Mouse (Mus musculus) CH12.LX (cell line): ENCODE measurements at regions not wholly inside any gene's neighbourhood (a gene's known extent, or its start where the extent isn't known, plus 50 kb on each side); places are given as distances from the start of the nearest gene placed in this dataset.

Experiments used
- DNase-seq: peaks from one replicate; pipeline ENCODE4 v3.0.0-alpha.2; 2013; ENCODE audit errors: extremely low read depth
- H3K27ac ChIP-seq: 2 replicates; pipeline ENCODE4 v1.5.1; 2012; ENCODE audit warnings: low read depth, mild to moderate bottlenecking, control low read depth, moderate library complexity; ENCODE audit not compliant: insufficient read depth
- H3K27me3 ChIP-seq: replicated peaks from 2 replicates; pipeline ENCODE3; 2012; ENCODE audit warnings: inconsistent platforms
- H3K36me3 ChIP-seq, 2 experiments: replicated peaks in 1 of 2; 2 replicates each; pipeline versions ENCODE3 to v1.6.1; 2012; ENCODE audit warnings: inconsistent platforms in 1 of 2, low read length in 1 of 2, mild to moderate bottlenecking in 1 of 2, mixed read lengths in 1 of 2, moderate library complexity in 1 of 2; ENCODE audit not compliant: control insufficient read depth in 1 of 2, insufficient read depth in 1 of 2
- H3K4me1 ChIP-seq, 2 experiments: 2 replicates each; pipeline ENCODE4 v1.6.1; 2012; ENCODE audit warnings: inconsistent platforms in 1 of 2, moderate library complexity in 1 of 2; ENCODE audit not compliant: insufficient read depth in 2 of 2, control insufficient read depth in 1 of 2
- H3K4me2 ChIP-seq: 2 replicates; pipeline ENCODE4 v1.6.1; 2012; ENCODE audit warnings: low read depth, mild to moderate bottlenecking, control low read depth; ENCODE audit not compliant: poor library complexity, insufficient read depth, severe bottlenecking
- H3K4me3 ChIP-seq, 3 experiments: fragments of 150-350 bp in 1 of 3; sonication (generic) in 1 of 3; replicated peaks in 1 of 3; 2 replicates each; pipeline versions ENCODE3 to v1.5.1; 2011 to 2012; ENCODE audit warnings: low read depth in 2 of 3, low read length in 2 of 3, mild to moderate bottlenecking in 2 of 3, moderate library complexity in 2 of 3, control low read depth in 1 of 3, improper control_type of control experiment in 1 of 3, inconsistent platforms in 1 of 3, mixed read lengths in 1 of 3; ENCODE audit not compliant: poor library complexity in 1 of 3
- H3K79me2 ChIP-seq: replicated peaks from 2 replicates; pipeline ENCODE4 v1.6.1; 2012; ENCODE audit warnings: mild to moderate bottlenecking, moderate library complexity; ENCODE audit not compliant: control insufficient read depth, poor library complexity, insufficient read depth, severe bottlenecking; ENCODE audit errors: extremely low read depth
- H3K9ac ChIP-seq: 2 replicates; pipeline ENCODE4 v1.6.1; 2012; ENCODE audit warnings: low read depth, mild to moderate bottlenecking, control low read depth, moderate library complexity; ENCODE audit not compliant: insufficient read depth
- H3K9me3 ChIP-seq: replicated peaks from 2 replicates; pipeline ENCODE3; 2012; ENCODE audit warnings: low read length, inconsistent platforms, mixed read lengths
- BHLHE40 ChIP-seq: IDR thresholded peaks from 2 replicates; pipeline ENCODE4 v1.6.1; 2011; ENCODE audit warnings: mild to moderate bottlenecking, low read depth, low read length, improper control_type of control experiment
- CHD1 ChIP-seq: IDR thresholded peaks from 2 replicates; pipeline ENCODE4 v1.6.1; 2012; ENCODE audit warnings: low read depth, low read length, improper control_type of control experiment, inconsistent platforms
- CHD2 ChIP-seq: IDR thresholded peaks from 2 replicates; pipeline ENCODE4 v1.6.1; 2011; ENCODE audit warnings: low read length, improper control_type of control experiment
- ETS1 ChIP-seq: conservative IDR thresholded peaks from 2 replicates; pipeline ENCODE4 v1.6.1; 2012; ENCODE audit warnings: low read depth, mild to moderate bottlenecking, inconsistent platforms, low read length, improper control_type of control experiment, moderate library complexity
- GABPA ChIP-seq: IDR thresholded peaks from 2 replicates; pipeline ENCODE4 v1.6.1; 2012; ENCODE audit warnings: low read depth, low read length, improper control_type of control experiment, inconsistent platforms; ENCODE audit not compliant: insufficient replicate concordance
- HCFC1 ChIP-seq: IDR thresholded peaks from 2 replicates; pipeline ENCODE4 v1.6.1; 2012; ENCODE audit warnings: low read depth, mild to moderate bottlenecking, inconsistent platforms, low read length, improper control_type of control experiment
- JUN ChIP-seq: IDR thresholded peaks from 2 replicates; pipeline ENCODE4 v1.6.1; 2011; ENCODE audit warnings: low read depth, mild to moderate bottlenecking, low read length, improper control_type of control experiment, moderate library complexity; ENCODE audit not compliant: insufficient read depth
- JUND ChIP-seq: conservative IDR thresholded peaks from 2 replicates; pipeline ENCODE4 v1.6.1; 2011; ENCODE audit warnings: low read depth, low read length, improper control_type of control experiment
- KAT2A ChIP-seq: IDR thresholded peaks from 2 replicates; pipeline ENCODE4 v1.6.1; 2012; ENCODE audit warnings: low read length, improper control_type of control experiment, inconsistent platforms; ENCODE audit not compliant: insufficient replicate concordance
- MAX ChIP-seq: IDR thresholded peaks from 2 replicates; pipeline ENCODE4 v1.6.1; 2011; ENCODE audit warnings: low read length, improper control_type of control experiment
- MAZ ChIP-seq: IDR thresholded peaks from 2 replicates; pipeline ENCODE4 v1.6.1; 2012; ENCODE audit warnings: low read depth, mild to moderate bottlenecking, inconsistent platforms, low read length, improper control_type of control experiment, moderate library complexity
- MEF2A ChIP-seq: IDR thresholded peaks from 2 replicates; pipeline ENCODE4 v1.6.1; 2014; ENCODE audit warnings: low read depth, mild to moderate bottlenecking, inconsistent platforms, low read length, improper control_type of control experiment, borderline replicate concordance
- MYC ChIP-seq: IDR thresholded peaks from 2 replicates; pipeline ENCODE4 v1.6.1; 2011; ENCODE audit warnings: low read depth, mild to moderate bottlenecking, improper control_type of control experiment, low read length
- NELFE ChIP-seq: IDR thresholded peaks from 2 replicates; pipeline ENCODE4 v1.6.1; 2011; ENCODE audit warnings: low read depth, low read length, improper control_type of control experiment
- PAX5 ChIP-seq: IDR thresholded peaks from 2 replicates; pipeline ENCODE4 v1.6.1; 2012; ENCODE audit warnings: low read length, inconsistent platforms, mixed read lengths
- RAD21 ChIP-seq: IDR thresholded peaks from 2 replicates; pipeline ENCODE4 v1.6.1; 2011; ENCODE audit warnings: low read depth, mild to moderate bottlenecking, low read length, improper control_type of control experiment, moderate library complexity
- SIN3A ChIP-seq: IDR thresholded peaks from 2 replicates; pipeline ENCODE4 v1.6.1; 2012; ENCODE audit warnings: low read length, improper control_type of control experiment, inconsistent platforms
- SMC3 ChIP-seq: IDR thresholded peaks from 2 replicates; pipeline ENCODE4 v1.6.1; 2011; ENCODE audit warnings: low read depth, low read length, improper control_type of control experiment
- TBP ChIP-seq: conservative IDR thresholded peaks from 2 replicates; pipeline ENCODE4 v1.6.1; 2011; ENCODE audit warnings: low read depth, low read length, improper control_type of control experiment
- TCF12 ChIP-seq: IDR thresholded peaks from 2 replicates; pipeline ENCODE4 v1.6.1; 2014; ENCODE audit warnings: low read depth, mild to moderate bottlenecking, inconsistent platforms, low read length, improper control_type of control experiment
- UBTF ChIP-seq: IDR thresholded peaks from 2 replicates; pipeline ENCODE4 v1.6.1; 2012; ENCODE audit warnings: low read depth, mild to moderate bottlenecking, inconsistent platforms, low read length, improper control_type of control experiment, moderate library complexity
- USF1 ChIP-seq: IDR thresholded peaks from 2 replicates; pipeline ENCODE4 v1.6.1; 2014; ENCODE audit warnings: low read depth, mild to moderate bottlenecking, inconsistent platforms, low read length, improper control_type of control experiment
- ZC3H11A ChIP-seq: IDR thresholded peaks from 2 replicates; pipeline ENCODE4 v1.6.1; 2012; ENCODE audit warnings: low read depth, mild to moderate bottlenecking, inconsistent platforms, low read length, improper control_type of control experiment
- ZKSCAN1 ChIP-seq: IDR thresholded peaks from 2 replicates; pipeline ENCODE4 v1.6.1; 2012; ENCODE audit warnings: low read depth, inconsistent platforms, low read length, improper control_type of control experiment, borderline replicate concordance
- ZMIZ1 ChIP-seq: IDR thresholded peaks from 2 replicates; pipeline ENCODE4 v1.6.1; 2012; ENCODE audit warnings: low read depth, mild to moderate bottlenecking, inconsistent platforms, low read length, improper control_type of control experiment
- dilution Hi-C: fragments of 300-500 bp; cut with MboI; formaldehyde crosslinking; loops from 2 replicates; pipeline ENCODE4 v1.14.3; 2020; ENCODE audit warnings: low sequenced_read_pairs; ENCODE audit not compliant: extremely low pct_unique_long_range_greater_than_20kb, extremely low pct_ligation_motif_present
- in situ Hi-C: fragments of 300-500 bp; cut with MboI; formaldehyde crosslinking; loops from 3 replicates; pipeline ENCODE4 v1.14.3; 2019; ENCODE audit warnings: low sequenced_read_pairs, low pct_ligation_motif_present, low pct_unique_long_range_greater_than_20kb, mixed read lengths

- H3K4me1 ChIP-seq: no peaks in the 10 kb centered on the region
- dilution Hi-C loops (no loop called here), in situ Hi-C loops (no loop called here)
- no peak overlapping the region for H3K4me2 ChIP-seq
- H3K27me3 ChIP-seq: no peaks in the 10 kb centered on the region
- H3K27ac ChIP-seq: no peak overlapping the region
- TF ChIP-seq ETS1 (no peak), ZMIZ1 (no peak), HCFC1 (no peak), TCF12 (no peak), CHD2 (no peak), JUN (no peak), ZKSCAN1 (no peak), UBTF (no peak), SMC3 (no peak), JUND (no peak), NELFE (no peak), ZC3H11A (no peak), PAX5 (no peak), GABPA (no peak), BHLHE40 (no peak)
- no peaks in the 10 kb centered on the region for H3K9me3 ChIP-seq
- no peaks in the 10 kb centered on the region for H3K36me3 ChIP-seq
- no peak overlapping the region for H3K4me3 ChIP-seq
- no peak for DNase-seq
- H3K79me2 ChIP-seq: no peaks in the 10 kb centered on the region
- no peak overlapping the region for H3K9ac ChIP-seq
These were observed 317.0 kb upstream of the Zeb2 start for GRCm38 (mm10) chr2:45434169-45434568.

- H3K4me3 ChIP-seq: no peak overlapping the region
- no peaks in the 10 kb centered on the region for H3K36me3 ChIP-seq
- no peaks in the 10 kb centered on the region for H3K9me3 ChIP-seq
- H3K79me2 ChIP-seq: no peaks in the 10 kb centered on the region
- TF ChIP-seq HCFC1 (no peak), JUND (no peak), ZC3H11A (no peak), MAX (no peak), CHD2 (no peak), UBTF (no peak), USF1 (no peak), MEF2A (no peak), MAZ (no peak), TCF12 (no peak), ZKSCAN1 (no peak), RAD21 (no peak), ZMIZ1 (no peak), SIN3A (no peak), ETS1 (no peak), NELFE (no peak), CHD1 (no peak), MYC (no peak), KAT2A (no peak), TBP (no peak)
- no peak overlapping the region for H3K9ac ChIP-seq
- in situ Hi-C loops (no loop called here), dilution Hi-C loops (no loop called here)
- no peak for DNase-seq
- no peaks in the 10 kb centered on the region for H3K27me3 ChIP-seq
- H3K4me2 ChIP-seq: no peak overlapping the region
- H3K4me1 ChIP-seq: no peaks in the 10 kb centered on the region
- no peak overlapping the region for H3K27ac ChIP-seq
These were observed 314.2 kb upstream of the Zeb2 start for GRCm38 (mm10) chr2:45431366-45431765.
